Mouse (Mus musculus): ENCODE measurements around the gene Aldh1a3. TPM values are rescaled to one million over a fixed set of nuclear protein-coding genes. Genes with fewer than 3 reads are reported as not detected.
A peak's percentile ranks its signal among the peaks of the same experiment; 100 is the strongest.

Gene Aldh1a3
- polyA plus RNA-seq, 1 experiment from 2014 or later: 56.9 TPM

DNA sequence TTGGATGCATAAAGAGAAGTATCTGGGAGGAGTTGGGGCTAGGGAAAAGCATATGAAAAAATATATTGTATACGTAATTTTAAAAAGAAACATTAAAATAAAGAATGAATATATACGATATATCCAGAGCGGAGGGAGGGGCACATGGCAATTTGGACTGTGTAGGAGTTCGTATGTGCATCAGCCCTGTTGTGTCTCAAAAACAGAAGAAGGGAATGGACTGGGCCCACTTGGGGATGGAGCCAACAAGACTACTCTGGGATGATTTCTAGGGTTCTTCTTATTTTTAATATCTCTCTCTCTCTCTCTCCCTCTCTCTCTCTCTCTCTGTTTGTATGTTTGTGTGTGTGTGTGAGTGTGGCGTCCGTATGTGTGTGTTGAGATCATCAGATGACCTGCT lies 40.9 kb downstream of the Aldh1a3 start:
- Histone ChIP-seq H3K27me3 (no peaks in the 10 kb centered on the region), H3K4me3 (no peak overlapping the region), H3K9ac (no peak overlapping the region), H3K4me1 (no peaks in the 10 kb centered on the region), H3K27ac (no peak overlapping the region), H3K36me3 (no peaks in the 10 kb centered on the region), H3K9me3 (no peaks in the 10 kb centered on the region), H3K4me2 (replicated peaks) (no peak overlapping the region)
- WGBS: 96% methylated on average over 6 of the region's 6 CpGs
- no peak for ATAC-seq (ENCODE audit: insufficient number of reproducible peaks, insufficient read depth, low FRiP score, low TSS enrichment)

DNA sequence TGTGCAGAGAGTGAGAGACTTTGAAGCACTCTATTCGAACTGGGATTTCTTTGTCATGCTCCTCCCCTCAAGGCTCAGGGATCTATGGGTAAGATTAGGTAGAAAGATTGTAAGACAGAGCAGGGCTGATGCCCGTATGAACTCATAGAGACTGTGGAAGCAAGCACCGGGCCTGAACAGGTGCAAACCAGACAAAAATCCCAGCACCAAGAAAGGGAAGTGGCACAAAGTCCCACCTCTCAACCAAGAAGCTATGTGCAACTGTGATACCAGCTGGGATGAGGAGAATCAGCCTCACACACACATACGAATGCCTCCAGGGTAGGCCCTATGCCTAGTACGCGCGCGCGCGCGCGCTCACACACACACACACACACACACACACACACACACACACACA lies 41.5 kb downstream of the Aldh1a3 start:
- no peaks in the 10 kb centered on the region for H3K9me3 ChIP-seq
- 84% methylated on average over 4 of the region's 12 CpGs for WGBS
- no peak for ATAC-seq (ENCODE audit: insufficient number of reproducible peaks, insufficient read depth, low FRiP score, low TSS enrichment)

DNA sequence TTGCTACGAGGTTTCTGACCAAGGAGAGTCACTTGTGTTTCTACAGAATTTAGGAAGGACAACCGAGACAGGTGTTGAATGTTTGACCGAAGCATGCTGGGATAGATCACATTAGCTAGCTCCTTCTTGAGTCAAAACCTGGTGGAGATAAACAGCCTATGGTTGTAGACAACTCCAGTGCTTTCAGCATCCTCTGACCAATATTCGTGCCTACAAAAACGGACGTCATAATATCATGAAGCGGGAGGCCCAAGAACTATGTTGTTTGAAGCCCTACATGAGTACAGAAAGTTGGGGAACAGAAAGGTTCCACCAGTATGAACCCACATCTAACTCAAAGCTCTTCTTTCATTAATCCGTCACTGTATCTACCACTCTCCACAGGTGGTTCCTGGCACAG lies 42.4 kb downstream of the Aldh1a3 start:
- WGBS: 94% methylated on average over 8 of the region's 8 CpGs

More for the DNA sequence above, 41.5 kb downstream of the Aldh1a3 start:
- Histone ChIP-seq H3K27ac (no peak overlapping the region), H3K36me3 (no peaks in the 10 kb centered on the region), H3K9ac (no peak overlapping the region), H3K4me2 (replicated peaks) (no peak overlapping the region), H3K4me3 (no peak overlapping the region), H3K4me1 (no peaks in the 10 kb centered on the region), H3K27me3 (no peaks in the 10 kb centered on the region)

DNA sequence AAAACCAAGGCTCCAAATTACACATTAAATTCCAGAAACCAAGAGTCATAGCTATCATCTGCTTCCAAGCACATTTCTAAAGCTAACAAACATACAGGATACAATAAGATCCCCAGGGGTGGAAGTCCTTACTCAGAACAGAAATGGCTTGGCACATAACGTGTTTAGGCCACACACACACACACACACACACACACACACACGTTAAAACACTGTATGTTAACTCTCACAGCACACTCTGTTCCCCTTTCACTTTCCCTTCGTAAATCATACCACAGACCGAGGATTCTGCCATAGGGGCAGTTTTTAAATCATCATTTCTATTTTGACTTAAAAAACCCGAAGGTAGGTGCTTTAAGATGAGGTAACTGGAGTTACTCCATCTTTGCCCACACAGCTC lies 43.1 kb downstream of the Aldh1a3 start:
- no peaks in the 10 kb centered on the region for H3K27me3 ChIP-seq
- WGBS: 67% methylated on average over 5 of the region's 5 CpGs
- no peak overlapping the region for H3K4me2 ChIP-seq (replicated peaks)
- no peak overlapping the region for H3K4me3 ChIP-seq
- ATAC-seq (ENCODE audit: insufficient number of reproducible peaks, insufficient read depth, low FRiP score, low TSS enrichment): no peak
- no peaks in the 10 kb centered on the region for H3K9me3 ChIP-seq
- H3K36me3 ChIP-seq: 0 out of 2 replicates have a peak, but pooled peaks cover 4% of the 10 kb centered on the region
- no peak overlapping the region for H3K27ac ChIP-seq
- H3K4me1 ChIP-seq: no peaks in the 10 kb centered on the region
- H3K9ac ChIP-seq: no peak overlapping the region

More for the DNA sequence above, 42.4 kb downstream of the Aldh1a3 start:
- H3K4me1 ChIP-seq: no peaks in the 10 kb centered on the region
- no peak overlapping the region for H3K4me3 ChIP-seq
- H3K9me3 ChIP-seq: no peaks in the 10 kb centered on the region
- no peak overlapping the region for H3K4me2 ChIP-seq (replicated peaks)
- H3K36me3 ChIP-seq: 0 out of 2 replicates have a peak, but pooled peaks cover 4% of the 10 kb centered on the region
- no peak for ATAC-seq (ENCODE audit: insufficient number of reproducible peaks, insufficient read depth, low FRiP score, low TSS enrichment)
- H3K27ac ChIP-seq: no peak overlapping the region
- no peak overlapping the region for H3K9ac ChIP-seq
- no peaks in the 10 kb centered on the region for H3K27me3 ChIP-seq

DNA sequence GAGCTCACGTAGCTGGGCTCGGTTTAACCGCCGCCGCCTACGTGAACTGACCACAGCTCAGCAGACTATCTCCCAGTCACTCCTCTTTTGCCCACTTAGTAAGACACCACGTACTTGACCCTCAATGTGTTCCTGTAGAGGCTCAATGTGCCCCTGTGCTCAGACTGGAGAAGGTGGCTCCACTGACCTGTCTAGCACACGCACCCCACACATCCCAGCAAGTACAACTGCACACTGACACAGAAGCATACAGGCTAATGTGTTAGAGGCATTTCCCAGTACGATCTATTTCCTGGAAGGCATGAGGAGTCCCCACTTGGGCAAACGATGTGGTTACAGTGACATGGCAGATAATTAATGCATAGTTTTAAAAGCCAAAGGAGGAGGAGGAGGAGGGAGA lies 50.8 kb downstream of the Aldh1a3 start:
- 82% methylated on average over 10 of the region's 10 CpGs for WGBS
- no peak overlapping the region for H3K4me3 ChIP-seq
- no peak for ATAC-seq (ENCODE audit: insufficient number of reproducible peaks, insufficient read depth, low FRiP score, low TSS enrichment)
- H3K9ac ChIP-seq: no peak overlapping the region
- H3K27ac ChIP-seq: peak overlapping the region; percentile 72
- H3K27me3 ChIP-seq: no peaks in the 10 kb centered on the region
- H3K36me3 ChIP-seq: 0 out of 2 replicates have a peak, but pooled peaks cover 4% of the 10 kb centered on the region
- no peak overlapping the region for H3K4me2 ChIP-seq (replicated peaks)
- no peaks in the 10 kb centered on the region for H3K9me3 ChIP-seq
- no peaks in the 10 kb centered on the region for H3K4me1 ChIP-seq

DNA sequence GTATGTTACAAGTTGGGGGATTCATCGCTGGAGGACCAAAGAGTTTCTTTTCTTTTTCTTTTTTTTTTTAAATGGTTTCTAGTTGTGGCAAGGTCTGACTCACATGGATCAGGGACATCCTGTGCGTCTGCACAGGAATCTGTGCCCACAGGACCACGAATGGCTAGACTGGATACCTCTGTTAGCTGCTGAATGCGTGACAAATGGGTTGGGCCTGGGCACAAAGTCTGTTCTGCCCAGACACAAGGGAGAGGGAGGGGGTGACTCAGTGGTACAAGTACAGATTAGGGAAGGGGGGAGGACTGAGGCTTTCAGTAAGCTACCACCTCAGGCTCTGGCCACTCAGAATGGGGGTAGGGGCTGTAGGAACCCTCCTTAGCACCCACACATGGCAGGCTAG lies 51.6 kb downstream of the Aldh1a3 start:
- Histone ChIP-seq H3K36me3 (0 out of 2 replicates have a peak, but pooled peaks cover 3% of the 10 kb centered on the region), H3K4me3 (no peak overlapping the region), H3K4me2 (replicated peaks) (no peak overlapping the region), H3K4me1 (no peaks in the 10 kb centered on the region), H3K9me3 (no peaks in the 10 kb centered on the region), H3K9ac (no peak overlapping the region), H3K27me3 (no peaks in the 10 kb centered on the region), H3K27ac (0 out of 2 replicates have a peak overlapping the region, but pooled peaks have one; percentile 72)
- ATAC-seq (ENCODE audit: insufficient number of reproducible peaks, insufficient read depth, low FRiP score, low TSS enrichment): no peak
- WGBS: 83% methylated on average over 4 of the region's 4 CpGs

DNA sequence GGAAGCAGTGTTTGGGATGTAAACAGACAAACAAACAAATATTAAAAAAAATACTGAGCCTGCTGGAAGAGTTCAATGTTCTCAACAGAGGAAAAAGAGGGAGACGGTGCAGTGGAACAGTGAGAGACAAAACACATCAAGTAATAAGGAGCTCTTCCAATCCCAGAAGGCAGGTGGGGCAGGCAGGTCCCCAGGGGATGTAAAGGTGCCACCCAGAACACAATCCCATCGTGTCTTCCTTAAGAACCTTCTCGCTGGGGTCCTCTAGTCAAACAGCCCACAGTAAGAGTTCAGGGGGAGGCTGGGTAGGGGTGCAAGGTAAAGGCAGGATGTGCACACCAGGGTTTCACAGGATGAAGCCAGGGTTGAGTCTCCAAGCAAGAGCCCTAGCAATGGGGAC lies 53.9 kb downstream of the Aldh1a3 start:
- Histone ChIP-seq H3K27ac (no peak overlapping the region), H3K4me2 (replicated peaks) (no peak overlapping the region), H3K4me3 (no peak overlapping the region), H3K27me3 (no peaks in the 10 kb centered on the region), H3K9ac (no peak overlapping the region), H3K36me3 (no peaks in the 10 kb centered on the region), H3K9me3 (no peaks in the 10 kb centered on the region), H3K4me1 (peaks cover 3% of the 10 kb centered on the region; the same call in 1 of the 2 replicates)
- 90% methylated on average over 3 of the region's 3 CpGs for WGBS
- ATAC-seq (ENCODE audit: insufficient number of reproducible peaks, insufficient read depth, low FRiP score, low TSS enrichment): no peak

DNA sequence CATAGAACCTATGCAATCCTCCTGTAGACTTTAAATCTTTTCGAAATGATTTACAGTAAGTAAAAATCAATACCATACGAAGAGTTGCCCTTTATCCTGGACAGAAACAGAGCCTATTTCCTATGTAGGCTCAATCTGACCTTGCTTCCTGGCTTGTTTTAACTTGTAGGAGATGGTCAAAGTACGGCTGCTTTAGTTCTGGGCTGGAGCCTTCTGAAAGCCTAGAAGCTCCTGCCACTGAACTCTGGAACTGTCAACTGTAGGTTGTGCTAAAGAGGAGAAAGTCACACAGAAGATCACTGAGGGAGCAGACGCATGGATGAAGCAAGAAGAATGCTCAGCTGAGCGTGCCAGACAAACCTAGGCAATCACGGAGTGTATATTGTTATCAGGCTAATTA lies 56.3 kb downstream of the Aldh1a3 start:
- Histone ChIP-seq H3K9me3 (no peaks in the 10 kb centered on the region), H3K4me1 (peaks cover 3% of the 10 kb centered on the region; the same call in 1 of the 2 replicates), H3K27me3 (no peaks in the 10 kb centered on the region), H3K36me3 (no peaks in the 10 kb centered on the region), H3K9ac (no peak overlapping the region), H3K4me2 (replicated peaks) (no peak overlapping the region), H3K4me3 (no peak overlapping the region), H3K27ac (no peak overlapping the region)
- ATAC-seq (ENCODE audit: insufficient number of reproducible peaks, insufficient read depth, low FRiP score, low TSS enrichment): no peak
- 80% methylated on average over 6 of the region's 6 CpGs for WGBS

DNA sequence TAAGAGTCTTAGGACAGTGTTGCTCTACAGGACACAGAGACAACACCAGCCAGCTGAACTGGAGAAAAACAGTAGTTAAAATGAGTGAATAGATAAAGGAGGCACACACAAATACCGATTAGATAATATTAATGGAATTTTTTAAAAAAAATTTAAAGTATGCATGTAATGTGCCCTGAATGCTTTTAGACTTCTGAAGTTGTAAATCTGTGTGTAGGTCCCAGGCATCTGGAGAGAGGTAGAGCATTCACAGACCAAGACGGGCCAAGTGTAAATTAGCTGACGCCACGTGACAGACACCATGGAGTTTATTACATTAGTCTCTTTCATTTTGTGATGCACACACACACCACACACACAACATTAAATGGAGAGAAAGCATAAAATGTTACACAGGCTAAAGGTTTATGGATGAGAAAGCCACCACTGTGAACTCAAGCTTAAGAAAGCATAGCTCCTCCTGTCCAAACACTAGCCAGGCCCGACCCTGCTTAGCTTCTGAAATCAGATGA lies 57.3 kb downstream of the Aldh1a3 start:
- 65% methylated on average over 5 of the region's 5 CpGs for WGBS
- H3K4me3 ChIP-seq: no peak overlapping the region
- H3K9me3 ChIP-seq: no peaks in the 10 kb centered on the region
- H3K4me1 ChIP-seq: peaks cover 8% of the 10 kb centered on the region; the same call in 1 of the 2 replicates
- H3K9ac ChIP-seq: no peak overlapping the region
- ATAC-seq (ENCODE audit: insufficient number of reproducible peaks, insufficient read depth, low FRiP score, low TSS enrichment): no peak
- H3K4me2 ChIP-seq (replicated peaks): no peak overlapping the region
- H3K36me3 ChIP-seq: no peaks in the 10 kb centered on the region
- no peaks in the 10 kb centered on the region for H3K27me3 ChIP-seq
- no peak overlapping the region for H3K27ac ChIP-seq

DNA sequence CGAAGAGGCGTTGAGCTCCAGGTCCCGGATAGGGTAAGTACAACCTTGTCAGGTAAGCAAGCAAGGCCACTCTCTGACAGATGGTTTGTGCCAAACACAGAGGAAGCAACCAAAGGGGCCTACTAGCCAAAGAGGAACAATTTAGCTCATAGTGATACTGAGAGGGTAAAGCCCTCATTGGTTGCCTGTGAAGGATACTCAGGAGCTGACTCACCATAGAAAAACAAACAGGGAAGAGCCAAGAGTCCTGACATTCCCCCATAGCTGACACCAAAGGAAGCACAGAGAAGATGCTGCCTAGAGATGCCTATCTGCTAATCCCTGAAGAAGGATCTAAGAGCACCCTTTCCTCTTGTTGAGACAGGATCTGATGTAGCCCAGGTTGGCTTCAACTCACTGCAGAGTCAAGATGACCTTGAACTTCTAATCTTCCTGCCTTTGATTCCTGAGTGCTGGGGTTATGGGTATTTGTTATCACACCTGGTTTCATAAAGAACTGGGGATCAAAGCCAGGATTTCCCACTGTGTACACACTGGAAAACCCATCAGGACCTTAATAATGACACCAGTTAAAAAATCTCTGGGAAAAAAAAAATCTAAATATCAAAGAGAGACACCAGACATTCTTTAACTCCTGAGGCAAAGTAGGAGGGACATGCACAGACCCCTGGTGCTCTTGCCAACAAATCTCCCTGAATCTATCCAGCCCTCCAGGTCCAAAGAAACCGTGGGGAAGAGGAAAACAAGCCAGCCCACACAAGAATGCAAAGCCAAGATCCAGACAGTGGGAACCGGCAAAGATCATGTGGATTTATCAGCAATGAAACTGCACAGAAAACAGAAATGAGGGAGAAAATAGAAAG lies 58.0 kb downstream of the Aldh1a3 start:
- ATAC-seq (ENCODE audit: insufficient number of reproducible peaks, insufficient read depth, low FRiP score, low TSS enrichment): no peak
- H3K9me3 ChIP-seq: no peaks in the 10 kb centered on the region
- no peaks in the 10 kb centered on the region for H3K36me3 ChIP-seq
- H3K4me1 ChIP-seq: peaks cover 8% of the 10 kb centered on the region; the same call in 1 of the 2 replicates
- no peaks in the 10 kb centered on the region for H3K27me3 ChIP-seq
- no peak overlapping the region for H3K9ac ChIP-seq
- no peak overlapping the region for H3K4me3 ChIP-seq
- H3K4me2 ChIP-seq (replicated peaks): no peak overlapping the region
- 74% methylated on average over 5 of the region's 5 CpGs for WGBS
- H3K27ac ChIP-seq: no peak overlapping the region

DNA sequence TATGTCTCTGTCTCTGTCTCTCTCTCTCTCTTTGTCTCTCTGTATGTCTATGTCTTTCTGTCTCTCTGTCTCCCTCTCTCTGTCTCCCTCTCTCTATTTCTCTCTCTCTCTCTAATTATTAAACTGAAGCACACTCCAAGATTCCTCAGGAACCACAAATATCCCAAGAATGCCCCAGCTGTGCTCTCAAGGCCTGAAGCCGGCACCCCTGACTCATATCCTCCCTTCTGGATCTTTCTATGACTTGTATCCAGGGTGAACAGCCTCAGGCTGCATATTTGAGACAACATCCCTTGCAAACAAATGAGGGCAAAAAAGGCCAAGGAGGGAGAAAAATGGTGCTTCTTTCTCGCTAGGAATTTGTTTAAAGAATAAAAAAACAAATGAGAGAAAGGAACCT lies 61.4 kb downstream of the Aldh1a3 start, which contains the start of gene Gm10974:
TSS of gene Gm10974 (plus strand) at position 2 of the 400 bp plus-strand sequence.
- Histone ChIP-seq H3K9ac (no peak within 1 kb of the TSS), H3K27ac (0 out of 2 replicates have a peak within 1 kb of the TSS, but pooled peaks have one; percentile 30), H3K27me3 (no peaks in the 10 kb centered on the region), H3K9me3 (peaks cover 4% of the 10 kb centered on the region; the same call in 1 of the 2 replicates), H3K36me3 (no peaks in the 10 kb centered on the region), H3K4me3 (no peak within 1 kb of the TSS), H3K4me1 (peaks cover 8% of the 10 kb centered on the region; the same call in 1 of the 2 replicates), H3K4me2 (replicated peaks) (no peak within 1 kb of the TSS)
- WGBS: 28% methylated on average over 2 of the region's 2 CpGs
- no peak for ATAC-seq (ENCODE audit: insufficient number of reproducible peaks, insufficient read depth, low FRiP score, low TSS enrichment)

DNA sequence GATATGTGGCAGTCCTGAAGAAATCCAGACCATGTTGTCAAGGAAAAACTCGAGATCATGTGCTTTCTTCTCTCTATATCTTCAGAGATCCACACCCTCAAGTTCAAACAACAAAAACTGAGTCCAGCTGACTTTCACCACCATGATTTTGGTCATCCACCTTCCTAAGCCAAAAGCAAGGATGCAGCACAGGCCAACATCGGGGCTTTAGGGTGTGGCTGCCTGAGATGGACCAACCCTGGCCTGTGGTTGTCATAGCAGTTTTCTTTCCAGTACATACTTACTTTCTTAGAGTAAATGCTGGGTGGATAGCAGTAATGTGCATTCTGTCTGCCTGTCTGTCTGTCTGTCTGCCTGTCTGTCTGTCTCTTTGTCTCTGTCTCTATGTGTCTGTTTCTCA lies 61.9 kb downstream of the Aldh1a3 start:
- Histone ChIP-seq H3K27me3 (no peaks in the 10 kb centered on the region), H3K4me1 (peaks cover 8% of the 10 kb centered on the region; the same call in 1 of the 2 replicates), H3K4me3 (no peak overlapping the region), H3K36me3 (no peaks in the 10 kb centered on the region), H3K9me3 (peaks cover 6% of the 10 kb centered on the region), H3K9ac (no peak overlapping the region), H3K27ac (no peak overlapping the region), H3K4me2 (replicated peaks) (no peak overlapping the region)
- WGBS: 74% methylated on average over 2 of the region's 2 CpGs
- ATAC-seq (ENCODE audit: insufficient number of reproducible peaks, insufficient read depth, low FRiP score, low TSS enrichment): no peak
